Comparison of ENCODE assay signal across 7 mouse cellular contexts in the genomic region with DNA sequence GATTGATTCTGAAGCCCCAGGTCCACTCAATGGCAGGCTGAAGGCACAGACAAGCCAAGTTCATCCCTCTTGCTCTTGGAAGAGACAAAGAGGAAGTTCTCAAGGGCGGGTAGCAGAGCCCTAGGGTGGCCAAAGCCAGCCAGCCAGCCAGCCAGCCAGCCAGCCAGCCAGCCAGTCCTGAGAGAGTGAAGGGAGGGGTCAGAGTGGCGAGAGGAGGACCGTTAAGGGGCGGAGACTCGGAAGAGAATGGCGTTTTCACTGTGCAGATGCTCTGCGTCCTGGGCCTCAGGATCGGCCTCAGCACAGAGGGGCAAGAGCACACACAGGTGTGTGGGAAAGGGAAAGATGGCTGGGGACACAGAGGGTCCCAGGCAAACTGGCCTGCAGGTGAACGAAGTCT. TPM values are rescaled to one million over a fixed set of nuclear protein-coding genes. Genes with fewer than 3 reads are reported as not detected.
A peak's percentile ranks its signal among the peaks of the same experiment; 100 is the strongest.
DNase-seq lines count a peak whose midpoint lies in the region; ATAC-seq and TF ChIP-seq lines count a peak whose summit lies in the region.

No protein-coding gene starts in this region.

- H3K27ac ChIP-seq in MEL (ENCODE audit: control insufficient read depth, low read depth, low read length) = no peak overlapping the region
- H3K27ac ChIP-seq in bone marrow, adult 2 months (ENCODE audit: control insufficient read depth, insufficient read depth, low read depth, low read length, poor library complexity) = peak overlapping the region; percentile 74

- no peak for TF ChIP-seq EP300 in MEL (IDR thresholded peaks at IDR 0.05; ENCODE audit: low read depth in 1 of 2, low read length in 2 of 2)

- peak; percentile 81 for DNase-seq in MEL (ENCODE audit: low read depth, low spot score)
- DNase-seq in heart, postnatal 14 days = peak; percentile 61 to 71
- peak; percentile 55 to 67 for DNase-seq in kidney, postnatal 4 days
- peak; percentile 30 to 70 for DNase-seq in spleen, postnatal 10 days (ENCODE audit: low spot score in 2 of 2)

- TF ChIP-seq RAD21 in MEL (IDR thresholded peaks at IDR 0.05; ENCODE audit: low read depth, low read length) = no peak

- peak overlapping the region; percentile 33 to 80; a peak in 3 of 4 replicates for H3K4me3 ChIP-seq in MEL (ENCODE audit: control insufficient read depth in 1 of 2, insufficient read depth in 1 of 2, low read depth in 2 of 2, low read length in 2 of 2)
- H3K4me3 ChIP-seq in bone marrow, adult 2 months (replicated peaks; ENCODE audit: control insufficient read depth, low read depth, low read length) = peak overlapping the region; percentile 74
- H3K4me3 ChIP-seq in erythroblast, embryonic 14.5 days (replicated peaks) = peak overlapping the region; percentile 46

- TF ChIP-seq POLR2A in MEL (IDR thresholded peaks at IDR 0.05; ENCODE audit: control insufficient read depth in 1 of 2, insufficient read depth in 1 of 2, low read depth in 1 of 2, low read length in 2 of 2, poor library complexity in 1 of 2) = no peak
- TF ChIP-seq POLR2A in bone marrow, adult 2 months (IDR thresholded peaks at IDR 0.05; ENCODE audit: borderline replicate concordance, control insufficient read depth, low read depth, low read length) = no peak

- peak; percentile 64 for ATAC-seq in megakaryocyte progenitor cell, adult 5-6 weeks (replicated peaks; ENCODE audit: poor library complexity)

- under 1% methylated on average over 9 of the region's 9 CpGs for WGBS in bone marrow, adult 2 months

- H3K4me1 ChIP-seq in MEL (ENCODE audit: control insufficient read depth in 1 of 2, insufficient read depth in 2 of 2, low read length in 2 of 2) = peaks cover 0 to 27% of the 10 kb centered on the region in 2 experiments; a peak in 3 of 4 replicates
- H3K4me1 ChIP-seq in bone marrow, adult 2 months (ENCODE audit: control insufficient read depth, insufficient read depth, low read length) = peaks cover 6% of the 10 kb centered on the region
- peaks cover 43% of the 10 kb centered on the region for H3K4me1 ChIP-seq in erythroblast, embryonic 14.5 days (ENCODE audit: control insufficient read depth)

- intact Hi-C loops in heart, postnatal 14 days (cut with DNase I) = no loop called here

- TF ChIP-seq CTCF in MEL (IDR thresholded peaks at IDR 0.05 in 2 of 3, conservative IDR thresholded peaks at IDR 0.05 in 1 of 3; ENCODE audit: control insufficient read depth in 1 of 3, insufficient read depth in 1 of 3, low read depth in 2 of 3, low read length in 3 of 3, poor library complexity in 1 of 3, severe bottlenecking in 1 of 3) = no peak
- no peak for TF ChIP-seq CTCF in bone marrow, adult 2 months (IDR thresholded peaks at IDR 0.05; ENCODE audit: control insufficient read depth, insufficient read depth, low read length)

- H3K79me2 ChIP-seq in MEL (ENCODE audit: control insufficient read depth, insufficient read depth, low read length, poor library complexity) = peaks cover 23% of the 10 kb centered on the region

- H3K9me3 ChIP-seq in MEL (replicated peaks; ENCODE audit: insufficient read depth, low read length) = no peaks in the 10 kb centered on the region
- H3K9me3 ChIP-seq in erythroblast, embryonic 14.5 days (ENCODE audit: control insufficient read depth, low read length) = no peaks in the 10 kb centered on the region

- H3K9ac ChIP-seq in MEL (ENCODE audit: control insufficient read depth, low read depth, low read length, poor library complexity, severe bottlenecking) = no peak overlapping the region

- H3K36me3 ChIP-seq in MEL (ENCODE audit: control insufficient read depth in 1 of 2, insufficient read depth in 2 of 2, low read length in 2 of 2) = peaks cover 0 to 9% of the 10 kb centered on the region in 2 experiments; a peak in 2 of 4 replicates
- H3K36me3 ChIP-seq in erythroblast, embryonic 14.5 days (ENCODE audit: control insufficient read depth) = peaks cover under 1% of the 10 kb centered on the region; the same call in 1 of the 2 replicates

- H3K27me3 ChIP-seq in MEL (ENCODE audit: control insufficient read depth in 1 of 2, insufficient read depth in 2 of 2, low read length in 2 of 2) = no peaks in the 10 kb centered on the region
- no peaks in the 10 kb centered on the region for H3K27me3 ChIP-seq in erythroblast, embryonic 14.5 days (ENCODE audit: control insufficient read depth)

TF ChIP-seq in MEL, 35 proteins besides CTCF, POLR2A, EP300 and RAD21:
- TF ChIP-seq SIN3A (IDR thresholded peaks at IDR 0.05; ENCODE audit: low read length) = peak; percentile 12; the same call in 1 of the 2 replicates
- TF ChIP-seq TBP (IDR thresholded peaks at IDR 0.05; ENCODE audit: low read depth, low read length) = 0 out of 2 replicates have a peak, but pooled peaks have one; percentile 14
- TF ChIP-seq CHD2 (IDR thresholded peaks at IDR 0.05; ENCODE audit: low read length) = no peak

RNA-seq across cellular contexts. Expression of gene Gramd1a, which starts 6.9 kb away (rescaled TPM):
- total RNA-seq in MEL (2012; rRNA removed) = 18.2 and 21.8 TPM in 2 replicates
- polyA plus RNA-seq in MEL (2012; ENCODE audit: insufficient read depth in 1 of 2, insufficient read length in 2 of 2, low read depth in 1 of 2, low replicate concordance in 2 of 2, missing spikeins in 1 of 2) = 10 to 100 TPM in 1 of 2 experiments, not detected in 1; 65.7 TPM
- polyA plus RNA-seq in bone marrow, adult 2 months (2011; ENCODE audit: insufficient read depth, insufficient read length, low replicate concordance, missing spikeins) = 73.7 and 144 TPM in 2 replicates
- polyA plus RNA-seq in erythroblast, embryonic 14.5 days (2012) = 0.46 and 0.52 TPM in 2 replicates
- 10 to 100 TPM; 30.3 to 34.1 TPM for total RNA-seq in heart, postnatal 14 days (2021)
- 67.1 and 71.7 TPM in 2 replicates for total RNA-seq in megakaryocyte progenitor cell, adult 5-6 weeks (2015)
- total RNA-seq in megakaryocyte progenitor cell, adult 5-6 weeks (2017) = 24.6 and 28.8 TPM in 2 replicates

RNA-seq across cellular contexts. Expression of gene Scn1b, which starts 22.0 kb away (rescaled TPM):
- total RNA-seq in MEL (2012; rRNA removed) = not detected in 2 replicates
- polyA plus RNA-seq in MEL (2012; ENCODE audit: insufficient read depth in 1 of 2, insufficient read length in 2 of 2, low read depth in 1 of 2, low replicate concordance in 2 of 2, missing spikeins in 1 of 2) = not detected
- 4.3 and 6.2 TPM in 2 replicates for polyA plus RNA-seq in bone marrow, adult 2 months (2011; ENCODE audit: insufficient read depth, insufficient read length, low replicate concordance, missing spikeins)
- polyA plus RNA-seq in erythroblast, embryonic 14.5 days (2012) = 0.07 and 0.08 TPM in 2 replicates
- 10 to 100 TPM; 17.9 to 18.4 TPM for total RNA-seq in heart, postnatal 14 days (2021)
- not detected in 2 replicates for total RNA-seq in megakaryocyte progenitor cell, adult 5-6 weeks (2015)
- total RNA-seq in megakaryocyte progenitor cell, adult 5-6 weeks (2017) = 0.17 and 0.37 TPM in 2 replicates

RNA-seq across cellular contexts. Expression of gene Hpn, which starts 33.7 kb away (rescaled TPM):
- total RNA-seq in MEL (2012; rRNA removed) = 0.69 and 1.6 TPM in 2 replicates
- 1 to 10 TPM in 1 of 2 experiments, not detected in 1; 1.1 TPM for polyA plus RNA-seq in MEL (2012; ENCODE audit: insufficient read depth in 1 of 2, insufficient read length in 2 of 2, low read depth in 1 of 2, low replicate concordance in 2 of 2, missing spikeins in 1 of 2)
- 38.2 and 59.6 TPM in 2 replicates for polyA plus RNA-seq in bone marrow, adult 2 months (2011; ENCODE audit: insufficient read depth, insufficient read length, low replicate concordance, missing spikeins)
- polyA plus RNA-seq in erythroblast, embryonic 14.5 days (2012) = 0.07 and 0.15 TPM in 2 replicates
- total RNA-seq in heart, postnatal 14 days (2021) = 1 to 10 TPM; 2.1 to 2.3 TPM
- total RNA-seq in megakaryocyte progenitor cell, adult 5-6 weeks (2015) = 6.9 and 8.7 TPM in 2 replicates
- total RNA-seq in megakaryocyte progenitor cell, adult 5-6 weeks (2017) = 1.1 and 4.9 TPM in 2 replicates

Comparison
In these comparisons a context has a peak if more than half of its experiments do, and no peak if none do; other contexts are left out.
1. RNA of gene Scn1b, which starts 22.0 kb away (total RNA-seq): 17.9 to 18.4 TPM in heart, postnatal 14 days; 0.17 to 0.37 TPM in megakaryocyte progenitor cell, adult 5-6 weeks and not detected in MEL; every median in the first group is over 10 times any median in the second.
2. Peak in every context shown above with its lines, with median percentiles within 50 percentile points of each other: DNase-seq and H3K4me3 ChIP-seq.